In genomic region chr7:25683474-25684180, GRCm38 (mm10) we compare ENCODE assay signal across 1 mouse cellular context.
TF ChIP-seq lines count a peak whose summit lies in the region.

No protein-coding gene starts in this region.

TF ChIP-seq in CH12.LX, 34 proteins besides CTCF, POLR2A, EP300 and RAD21 (continued from another document):
- no peak for TF ChIP-seq JUND (conservative IDR thresholded peaks at IDR 0.05; ENCODE audit: low read depth, low read length)
- TF ChIP-seq E2F4 (IDR thresholded peaks at IDR 0.05; ENCODE audit: insufficient replicate concordance, low read depth, low read length) = no peak
- no peak for TF ChIP-seq ZC3H11A (IDR thresholded peaks at IDR 0.05; ENCODE audit: low read depth, low read length)
- no peak for TF ChIP-seq CHD1 (IDR thresholded peaks at IDR 0.05; ENCODE audit: low read depth, low read length)
- no peak for TF ChIP-seq SMC3 (IDR thresholded peaks at IDR 0.05; ENCODE audit: low read depth, low read length)
- TF ChIP-seq HCFC1 (IDR thresholded peaks at IDR 0.05; ENCODE audit: low read depth, low read length) = no peak; the same call in 1 of the 2 replicates
